Mouse (Mus musculus): ENCODE data around the gene Man1c1.
A peak's percentile ranks its signal among the peaks of the same experiment; 100 is the strongest.

DNA sequence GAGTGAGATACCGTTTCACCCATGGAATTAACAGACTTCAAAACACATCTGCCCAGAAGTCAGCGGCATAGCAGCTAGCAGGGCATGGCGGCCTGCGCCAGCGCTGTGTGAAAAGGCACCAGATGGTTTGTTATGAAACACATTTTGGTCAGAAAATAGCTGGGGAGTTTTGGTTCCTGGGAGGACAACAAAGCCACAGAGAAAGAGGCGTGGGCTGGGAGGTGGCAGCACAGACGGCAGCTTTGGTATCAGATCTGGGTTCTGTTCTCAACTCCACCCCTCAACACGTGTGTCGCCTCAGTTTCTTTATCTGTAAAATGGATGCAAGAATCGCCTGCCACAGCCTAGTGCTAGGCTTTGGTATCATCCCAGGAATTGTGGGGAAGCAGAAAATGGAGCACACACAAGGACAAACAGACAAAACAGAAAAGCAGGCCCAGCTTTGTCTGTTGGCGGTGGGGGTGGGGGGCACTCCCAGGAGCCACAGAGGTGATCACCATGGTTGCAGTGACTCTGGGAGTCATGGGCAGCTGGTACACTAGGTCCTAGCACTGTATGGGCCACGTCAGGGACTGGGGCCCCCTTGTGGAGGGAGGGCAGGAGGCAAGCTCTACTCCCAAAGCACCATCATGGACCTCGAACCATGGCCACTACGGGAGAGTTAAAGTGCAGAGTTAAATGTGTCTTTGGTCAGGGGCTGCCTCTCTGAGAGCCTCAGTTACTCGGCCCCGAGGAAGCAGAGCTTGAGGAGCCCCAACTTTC, 42.0 kb upstream of the Man1c1 start:
- TF ChIP-seq CTCF (conservative IDR thresholded peaks at IDR 0.05; ENCODE audit: insufficient read depth, insufficient read length, low read depth, low read length) (peak; percentile 39), POLR2A (IDR thresholded peaks at IDR 0.05; ENCODE audit: low read depth, low read length) (no peak)

Data from kidney, adult 2 months (tissue).